In genomic region chr7:133638306-133638705, GRCm38 (mm10) we compare ENCODE assay signal across 8 mouse cellular contexts. TPM values are rescaled to one million over a fixed set of nuclear protein-coding genes. Genes with fewer than 3 reads are reported as not detected.
DNase-seq lines count a peak whose midpoint lies in the region; ATAC-seq and TF ChIP-seq lines count a peak whose summit lies in the region.

No protein-coding gene starts in this region.

- no peaks in the 10 kb centered on the region for H3K9me3 ChIP-seq in MEL (replicated peaks; ENCODE audit: insufficient read depth, low read length)
- H3K9me3 ChIP-seq in hindbrain, embryonic 15.5 days = no peaks in the 10 kb centered on the region
- H3K9me3 ChIP-seq in liver, embryonic 14.5 days (ENCODE audit: control insufficient read depth, low read length) = no peaks in the 10 kb centered on the region

- 15% methylated on average over 13 of the region's 13 CpGs for WGBS in hindbrain, embryonic 15.5 days
- WGBS in liver, embryonic 14.5 days (ENCODE audit: insufficient replicate concordance) = 5% methylated on average over 13 of the region's 13 CpGs

- TF ChIP-seq POLR2A in MEL (IDR thresholded peaks at IDR 0.05; ENCODE audit: control insufficient read depth in 1 of 2, insufficient read depth in 1 of 2, low read depth in 1 of 2, low read length in 2 of 2, poor library complexity in 1 of 2) = no peak
- TF ChIP-seq POLR2A in cortical plate, adult 2 months (IDR thresholded peaks at IDR 0.05; ENCODE audit: extremely low read depth, insufficient read depth, low read length) = no peak

- TF ChIP-seq RAD21 in MEL (IDR thresholded peaks at IDR 0.05; ENCODE audit: low read depth, low read length) = no peak

- H3K27ac ChIP-seq in MEL (ENCODE audit: control insufficient read depth, low read depth, low read length) = no peak overlapping the region
- H3K27ac ChIP-seq in cortical plate, adult 2 months (ENCODE audit: insufficient read depth, low read length) = 0 out of 2 replicates have a peak overlapping the region, but pooled peaks have one; percentile 2
- H3K27ac ChIP-seq in hindbrain, embryonic 15.5 days (replicated peaks) = peak overlapping the region; percentile 93
- no peak overlapping the region; the same call in 1 of the 2 replicates for H3K27ac ChIP-seq in liver, embryonic 14.5 days

- peaks cover 6 to 13% of the 10 kb centered on the region in 2 experiments for H3K36me3 ChIP-seq in MEL (ENCODE audit: control insufficient read depth in 1 of 2, insufficient read depth in 2 of 2, low read length in 2 of 2)
- peaks cover 28% of the 10 kb centered on the region for H3K36me3 ChIP-seq in hindbrain, embryonic 15.5 days
- peaks cover 27% of the 10 kb centered on the region for H3K36me3 ChIP-seq in liver, embryonic 14.5 days (replicated peaks; ENCODE audit: control insufficient read depth, insufficient read depth, low read depth)
- H3K36me3 ChIP-seq in splenic B cell, adult 2 months (ENCODE audit: control insufficient read depth, insufficient read depth, low read length, poor library complexity, severe bottlenecking) = peaks cover 21% of the 10 kb centered on the region

- TF ChIP-seq CTCF in MEL (IDR thresholded peaks at IDR 0.05 in 2 of 3, conservative IDR thresholded peaks at IDR 0.05 in 1 of 3; ENCODE audit: control insufficient read depth in 1 of 3, insufficient read depth in 1 of 3, low read depth in 2 of 3, low read length in 3 of 3, poor library complexity in 1 of 3, severe bottlenecking in 1 of 3) = no peak
- no peak for TF ChIP-seq CTCF in cortical plate, adult 2 months (IDR thresholded peaks at IDR 0.05; ENCODE audit: extremely low read depth, insufficient read depth, low read length)
- TF ChIP-seq CTCF in liver, embryonic 14.5 days (IDR thresholded peaks at IDR 0.05; ENCODE audit: low read depth) = no peak

- peaks cover 0 to 9% of the 10 kb centered on the region in 2 experiments; a peak in 1 of 4 replicates for H3K4me1 ChIP-seq in MEL (ENCODE audit: control insufficient read depth in 1 of 2, insufficient read depth in 2 of 2, low read length in 2 of 2)
- H3K4me1 ChIP-seq in cortical plate, adult 2 months (ENCODE audit: control insufficient read depth, insufficient read depth, low read length) = peaks cover 2% of the 10 kb centered on the region; the same call in 1 of the 2 replicates
- peaks cover 14% of the 10 kb centered on the region for H3K4me1 ChIP-seq in hindbrain, embryonic 15.5 days (replicated peaks)
- peaks cover 3 to 8% of the 10 kb centered on the region in 2 experiments; a peak in 2 of 4 replicates for H3K4me1 ChIP-seq in liver, embryonic 14.5 days (replicated peaks; ENCODE audit: control insufficient read depth in 2 of 2, insufficient read depth in 2 of 2, low read length in 1 of 2)

- H3K4me3 ChIP-seq in MEL (ENCODE audit: control insufficient read depth in 1 of 2, insufficient read depth in 1 of 2, low read depth in 2 of 2, low read length in 2 of 2) = peak overlapping the region; percentile 82 to 94
- H3K4me3 ChIP-seq in cortical plate, adult 2 months (ENCODE audit: insufficient read depth, low read length) = peak overlapping the region; percentile 79
- peak overlapping the region; percentile 96 for H3K4me3 ChIP-seq in hindbrain, embryonic 15.5 days
- H3K4me3 ChIP-seq in liver, embryonic 14.5 days (ENCODE audit: insufficient read depth in 1 of 2, low read depth in 2 of 2, low read length in 2 of 2) = peak overlapping the region; percentile 96 to 97

- no peak for ATAC-seq in hindbrain, embryonic 15.5 days (ENCODE audit: low FRiP score, low read depth)
- ATAC-seq in liver, embryonic 14.5 days (ENCODE audit: insufficient read depth) = no peak

- no peak for TF ChIP-seq EP300 in MEL (IDR thresholded peaks at IDR 0.05; ENCODE audit: low read depth in 1 of 2, low read length in 2 of 2)
- no peak for TF ChIP-seq EP300 in liver, embryonic 14.5 days (IDR thresholded peaks at IDR 0.05; ENCODE audit: low read depth)

- H3K9ac ChIP-seq in MEL (ENCODE audit: control insufficient read depth, low read depth, low read length, poor library complexity, severe bottlenecking) = peak overlapping the region; percentile 96
- peak overlapping the region; percentile 92 for H3K9ac ChIP-seq in hindbrain, embryonic 15.5 days
- peak overlapping the region; percentile 89 for H3K9ac ChIP-seq in liver, embryonic 14.5 days (replicated peaks)

- peak overlapping the region; percentile 89 for H3K4me2 ChIP-seq in hindbrain, embryonic 15.5 days
- peak overlapping the region; percentile 95 for H3K4me2 ChIP-seq in liver, embryonic 14.5 days (ENCODE audit: low read depth)

- H3K79me2 ChIP-seq in MEL (ENCODE audit: control insufficient read depth, insufficient read depth, low read length, poor library complexity) = peaks cover 16% of the 10 kb centered on the region

- peak; percentile 4 for DNase-seq in layer of hippocampus, adult 9-10 months (ENCODE audit: low spot score)
- DNase-seq in layer of hippocampus, postnatal 36 days = no peak
- peak; percentile 58 for DNase-seq in MEL (ENCODE audit: low read depth, low spot score)
- DNase-seq in liver, embryonic 14.5 days (ENCODE audit: low read depth in 3 of 3, low spot score in 3 of 3) = peak in 1 of 3 experiments; percentile 14
- DNase-seq in splenic B cell, adult 2 months (ENCODE audit: low read depth, low spot score) = peak; percentile 55
- DNase-seq in thymus, postnatal 10 days (ENCODE audit: low spot score in 2 of 2) = no peak

- no peaks in the 10 kb centered on the region for H3K27me3 ChIP-seq in MEL (ENCODE audit: control insufficient read depth in 1 of 2, insufficient read depth in 2 of 2, low read length in 2 of 2)
- H3K27me3 ChIP-seq in hindbrain, embryonic 15.5 days = no peaks in the 10 kb centered on the region
- no peaks in the 10 kb centered on the region for H3K27me3 ChIP-seq in liver, embryonic 14.5 days (ENCODE audit: control insufficient read depth, insufficient read depth, low read length)
- no peaks in the 10 kb centered on the region for H3K27me3 ChIP-seq in splenic B cell, adult 2 months (ENCODE audit: control insufficient read depth, insufficient read depth, low read length, poor library complexity, severe bottlenecking)

TF ChIP-seq in MEL, 35 proteins besides CTCF, POLR2A, EP300 and RAD21:
- TF ChIP-seq NELFE (IDR thresholded peaks at IDR 0.05; ENCODE audit: low read depth, low read length) = no peak
- TF ChIP-seq ZNF384 (IDR thresholded peaks at IDR 0.05; ENCODE audit: low read depth, low read length) = peak; percentile 27; the same call in 1 of the 2 replicates
- TF ChIP-seq USF1 (IDR thresholded peaks at IDR 0.05; ENCODE audit: low read depth, low read length) = no peak
TF ChIP-seq in MEL: peak in this region for 1.

RNA-seq across cellular contexts. Expression of gene Edrf1, which starts 1.0 kb away (rescaled TPM):
- 10 to 100 TPM; 31.4 to 31.6 TPM for total RNA-seq in layer of hippocampus, postnatal 36 days (2021)
- 26.5 and 28.1 TPM in 2 replicates for total RNA-seq in MEL (2012; rRNA removed)
- 100 to 1,000 TPM in 1 of 2 experiments, 10 to 100 TPM in 1; 17.8 to 104 TPM for polyA plus RNA-seq in MEL (2012; ENCODE audit: insufficient read depth in 1 of 2, insufficient read length in 2 of 2, low read depth in 1 of 2, low replicate concordance in 2 of 2, missing spikeins in 1 of 2)
- polyA plus RNA-seq in cortical plate, adult 2 months (2012; rRNA removed) = 20.2 and 22.2 TPM in 2 replicates
- 17.8 and 20.0 TPM in 2 replicates for polyA plus RNA-seq in hindbrain, embryonic 15.5 days (2015; fragmentation: Nextera tagmentation; extraction: Ambion mirVana)
- polyA plus RNA-seq in liver, embryonic 14.5 days (2012; rRNA removed) = 6.2 and 9.8 TPM in 2 replicates
- 8.7 and 12.9 TPM in 2 replicates for polyA plus RNA-seq in liver, embryonic 14.5 days (2014; fragmentation: Nextera tagmentation; extraction: Ambion mirVana)

RNA-seq across cellular contexts. Expression of gene Tex36, which starts 36.3 kb away (rescaled TPM):
- total RNA-seq in layer of hippocampus, postnatal 36 days (2021) = not detected
- not detected in 2 replicates for total RNA-seq in MEL (2012; rRNA removed)
- polyA plus RNA-seq in MEL (2012; ENCODE audit: insufficient read depth in 1 of 2, insufficient read length in 2 of 2, low read depth in 1 of 2, low replicate concordance in 2 of 2, missing spikeins in 1 of 2) = not detected
- not detected in 2 replicates for polyA plus RNA-seq in cortical plate, adult 2 months (2012; rRNA removed)
- not detected in 2 replicates for polyA plus RNA-seq in hindbrain, embryonic 15.5 days (2015; fragmentation: Nextera tagmentation; extraction: Ambion mirVana)
- polyA plus RNA-seq in liver, embryonic 14.5 days (2012; rRNA removed) = not detected in 2 replicates
- not detected in 2 replicates for polyA plus RNA-seq in liver, embryonic 14.5 days (2014; fragmentation: Nextera tagmentation; extraction: Ambion mirVana)

RNA-seq across cellular contexts. Expression of gene Mmp21, which starts 41.6 kb away (rescaled TPM):
- under 1 TPM; 0.20 to 0.28 TPM for total RNA-seq in layer of hippocampus, postnatal 36 days (2021)
- not detected in 2 replicates for total RNA-seq in MEL (2012; rRNA removed)
- polyA plus RNA-seq in MEL (2012; ENCODE audit: insufficient read depth in 1 of 2, insufficient read length in 2 of 2, low read depth in 1 of 2, low replicate concordance in 2 of 2, missing spikeins in 1 of 2) = not detected
- polyA plus RNA-seq in cortical plate, adult 2 months (2012; rRNA removed) = 0.15 and 0.33 TPM in 2 replicates
- 0.09 and 0.18 TPM in 2 replicates for polyA plus RNA-seq in hindbrain, embryonic 15.5 days (2015; fragmentation: Nextera tagmentation; extraction: Ambion mirVana)
- 0.04 and 0.08 TPM in 2 replicates for polyA plus RNA-seq in liver, embryonic 14.5 days (2012; rRNA removed)
- not detected in 2 replicates for polyA plus RNA-seq in liver, embryonic 14.5 days (2014; fragmentation: Nextera tagmentation; extraction: Ambion mirVana)

Comparison
In these comparisons a context has a peak if more than half of its experiments do, and no peak if none do; other contexts are left out.
1. DNase-seq: peak in layer of hippocampus, adult 9-10 months (single experiment), MEL (single experiment) and splenic B cell, adult 2 months (single experiment); none in layer of hippocampus, postnatal 36 days (0 of 2) and thymus, postnatal 10 days (0 of 2).
2. H3K27ac ChIP-seq: peak in cortical plate, adult 2 months (single experiment) and hindbrain, embryonic 15.5 days (single experiment); none in MEL (single experiment) and liver, embryonic 14.5 days (single experiment).
3. Peak in every context shown above with its lines, with median percentiles within 50 percentile points of each other: H3K4me3 ChIP-seq and H3K9ac ChIP-seq.